Mouse (Mus musculus): ENCODE measurements at regions not wholly inside any gene's neighbourhood (a gene's known extent, or its start where the extent isn't known, plus 50 kb on each side); places are given as distances from the start of the nearest gene placed in this dataset.

DNA sequence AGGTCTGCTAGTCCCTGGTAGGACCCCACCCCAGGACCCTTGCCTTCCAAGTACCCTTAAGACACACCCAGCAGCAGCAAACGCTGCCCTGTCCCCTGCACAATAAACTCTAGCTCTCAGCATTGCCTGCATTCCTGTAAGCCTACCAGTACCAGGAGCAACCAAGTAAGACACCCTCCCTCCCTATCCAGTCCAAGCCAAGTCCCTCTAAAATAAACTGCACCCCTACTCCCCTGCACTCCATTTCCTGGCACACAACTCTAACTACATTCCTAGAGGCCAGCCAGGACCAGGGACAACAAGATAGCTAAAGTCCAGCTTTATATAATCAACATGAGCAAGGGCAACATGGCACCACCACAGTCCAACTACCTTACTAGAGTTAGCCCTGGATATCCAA is 103.5 kb downstream of the Ids start:
- DNase-seq (ENCODE audit: extremely low read depth, insufficient read length, low spot score) = no peak

GRCm38 (mm10) chrX:70216011-70216410 is 148.9 kb downstream of the Ids start:
- DNase-seq (ENCODE audit: extremely low read depth, insufficient read length, low spot score) = no peak

DNA sequence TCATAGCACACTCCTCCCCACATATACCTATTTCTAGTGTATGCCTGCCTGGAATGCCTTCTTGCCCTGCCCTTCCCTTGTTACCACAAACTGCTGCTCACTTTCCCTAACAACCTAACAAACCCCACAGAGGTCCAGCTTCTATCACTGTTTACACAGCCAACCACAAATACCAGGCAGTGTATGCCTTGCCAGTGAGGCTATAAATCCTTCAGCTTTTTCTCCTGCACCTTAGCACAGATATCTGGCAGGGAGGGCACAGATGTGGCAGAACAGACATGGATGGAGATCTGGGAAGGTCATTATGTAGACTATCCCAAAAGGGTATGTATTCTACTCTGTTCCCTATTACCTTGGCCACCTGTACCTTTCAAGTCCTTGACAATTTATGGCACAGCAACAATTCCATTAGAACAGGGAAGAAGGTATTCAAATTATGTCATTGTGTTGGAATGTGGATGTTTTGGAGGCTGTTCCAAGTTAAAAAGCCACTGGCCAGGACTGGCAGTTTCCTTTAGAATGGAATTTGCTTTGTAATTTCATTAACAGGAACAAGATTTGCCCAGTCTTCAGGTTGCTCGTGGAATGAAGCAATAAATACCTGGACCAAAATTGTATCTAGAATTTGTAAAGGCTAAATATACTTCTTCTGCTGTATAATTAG is 180.3 kb downstream of the Ids start:
- DNase-seq (ENCODE audit: extremely low read depth, insufficient read length, low spot score) = peak; percentile 55

DNA sequence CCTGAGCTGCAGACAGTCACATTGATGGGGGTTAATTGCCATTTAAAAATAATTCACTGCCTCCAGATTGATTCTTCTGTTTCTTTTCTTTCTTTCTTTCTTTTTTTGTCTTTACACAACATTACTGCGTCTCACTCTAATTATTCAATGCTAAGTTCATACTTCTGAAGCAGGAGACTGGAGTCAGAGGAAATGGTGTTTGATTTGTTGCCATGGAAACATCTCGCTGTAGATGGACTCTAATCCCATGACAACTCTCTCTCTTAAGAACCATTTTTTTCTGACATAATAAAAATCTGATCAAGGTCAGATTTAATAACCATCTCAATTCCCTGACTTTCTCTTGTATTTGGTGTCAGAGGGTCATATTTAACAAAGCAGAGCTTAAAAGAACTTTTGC is 195.1 kb downstream of the Ids start:
- DNase-seq (ENCODE audit: extremely low read depth, insufficient read length, low spot score) = no peak

DNA sequence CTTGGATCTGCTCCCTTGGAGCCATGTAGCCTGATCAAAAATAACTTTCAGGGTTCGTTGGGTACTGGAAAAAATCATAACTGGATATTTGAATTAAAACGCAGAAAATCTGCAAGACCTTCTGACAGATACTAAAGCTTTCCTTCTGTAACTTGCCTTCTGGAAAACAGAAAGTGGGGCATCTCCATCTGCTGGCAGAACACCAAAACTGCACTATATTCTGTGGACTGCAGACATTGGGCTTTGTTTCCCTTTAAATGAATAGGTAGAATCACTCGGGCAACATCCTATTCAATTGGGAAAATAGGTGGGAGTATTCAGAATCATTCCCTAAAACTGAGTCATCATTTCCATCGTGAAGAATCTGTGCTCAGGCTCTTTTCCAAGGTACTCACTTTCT is 203.9 kb downstream of the Ids start:
- DNase-seq (ENCODE audit: extremely low read depth, insufficient read length, low spot score) = no peak

Data from 3134 (cell line).